Mouse (Mus musculus) C2C12 (cell line): ENCODE results near the gene Ttc23. TPM values are rescaled to one million over a fixed set of nuclear protein-coding genes. Genes with fewer than 3 reads are reported as not detected.

Experiments used
- H3K27me3 ChIP-seq: one replicate; pipeline ENCODE4 v1.6.1; 2011; ENCODE audit not compliant: control insufficient read depth, insufficient read depth, insufficient read length
- H3K36me3 ChIP-seq: one replicate; pipeline ENCODE4 v1.6.1; 2011; ENCODE audit not compliant: control insufficient read depth, insufficient read depth
- H3K4me3 ChIP-seq: one replicate; pipeline ENCODE4 v1.5.1; 2011; ENCODE audit warnings: mild to moderate bottlenecking, control low read depth; ENCODE audit not compliant: poor library complexity, insufficient read depth, severe bottlenecking
- H3K79me2 ChIP-seq: one replicate; pipeline ENCODE4 v1.6.1; 2011; ENCODE audit not compliant: control insufficient read depth, insufficient read depth
- H3K79me3 ChIP-seq: one replicate; pipeline ENCODE4 v1.6.1; 2011; ENCODE audit warnings: low read depth, control low read depth
- H3ac ChIP-seq: one replicate; pipeline ENCODE3; 2011; ENCODE audit warnings: low read depth; ENCODE audit not compliant: control insufficient read depth, insufficient read length
- CEBPB ChIP-seq: IDR thresholded peaks from one replicate; pipeline ENCODE4 v1.6.1; 2011; ENCODE audit warnings: low read depth, mild to moderate bottlenecking, control low read depth, moderate library complexity
- CTCF ChIP-seq: IDR thresholded peaks from one replicate; pipeline ENCODE4 v1.5.1; 2011; ENCODE audit not compliant: control insufficient read depth, insufficient read depth, insufficient read length
- FOSL1 ChIP-seq: IDR thresholded peaks from one replicate; pipeline ENCODE4 v1.8.0; 2011; ENCODE audit warnings: mild to moderate bottlenecking, low read length; ENCODE audit not compliant: poor library complexity, insufficient read depth, severe bottlenecking
- MAX ChIP-seq: IDR thresholded peaks from one replicate; pipeline ENCODE4 v1.6.1; 2011; ENCODE audit warnings: mild to moderate bottlenecking, control low read depth
- MYOD1 ChIP-seq: IDR thresholded peaks from one replicate; pipeline ENCODE4 v1.6.1; 2011; ENCODE audit warnings: low read depth; ENCODE audit not compliant: control insufficient read depth, insufficient read length
- MYOG ChIP-seq: IDR thresholded peaks from one replicate; pipeline ENCODE4 v1.6.1; 2011; ENCODE audit not compliant: control insufficient read depth, insufficient read length; ENCODE audit errors: extremely low read depth
- USF1 ChIP-seq: IDR thresholded peaks from one replicate; pipeline ENCODE4 v1.6.1; 2011; ENCODE audit warnings: low read depth, mild to moderate bottlenecking, control low read depth, moderate library complexity
- polyA plus RNA-seq: library from polyadenylated mRNA; unstranded; fragments of >200 nt; fragmentation: generic; extraction: Trizol; gene quantifications from one replicate; pipeline ENCODE4 v1.2.1, GENCODE M21; 2012; ENCODE audit warnings: missing spikeins

Gene Ttc23
- polyA plus RNA-seq, 1 experiment, result 7.2 TPM

- Histone ChIP-seq H3K79me3 (no peaks in the 10 kb centered on the region), H3K27me3 (no peaks in the 10 kb centered on the region), H3ac (no peak overlapping the region), H3K79me2 (no peaks in the 10 kb centered on the region), H3K36me3 (no peaks in the 10 kb centered on the region), H3K4me3 (no peak overlapping the region)
- TF ChIP-seq USF1 (no peak), MAX (no peak), CEBPB (no peak), CTCF (no peak), MYOD1 (no peak)
Measured at GRCm38 (mm10) chr7:67701252-67701914, 54.2 kb downstream of the Ttc23 start.

- H3K79me2 ChIP-seq, result no peaks in the 10 kb centered on the region
- no peak overlapping the region for H3K4me3 ChIP-seq
- no peaks in the 10 kb centered on the region for H3K79me3 ChIP-seq
- no peak overlapping the region for H3ac ChIP-seq
- TF ChIP-seq MYOD1, result no peak
- no peak for TF ChIP-seq MYOG
- no peak for TF ChIP-seq MAX
- TF ChIP-seq CEBPB, result no peak
- TF ChIP-seq CTCF, result no peak
- TF ChIP-seq FOSL1, result no peak
- TF ChIP-seq USF1, result no peak
- H3K36me3 ChIP-seq, result peaks cover 3% of the 10 kb centered on the region
- no peaks in the 10 kb centered on the region for H3K27me3 ChIP-seq
Measured at GRCm38 (mm10) chr7:67708160-67708559, 61.0 kb downstream of the Ttc23 start.

GRCm38 (mm10) chr7:67710216-67710615, 63.0 kb downstream of the Ttc23 start:
- no peaks in the 10 kb centered on the region for H3K79me3 ChIP-seq
- H3K27me3 ChIP-seq, result no peaks in the 10 kb centered on the region
- TF ChIP-seq MAX (no peak), MYOG (no peak), MYOD1 (no peak), CEBPB (no peak), FOSL1 (no peak), USF1 (no peak), CTCF (no peak)
- H3K36me3 ChIP-seq, result peaks cover 3% of the 10 kb centered on the region
- no peak overlapping the region for H3ac ChIP-seq
- H3K4me3 ChIP-seq, result no peak overlapping the region
- no peaks in the 10 kb centered on the region for H3K79me2 ChIP-seq

GRCm38 (mm10) chr7:67713820-67714510, 66.8 kb downstream of the Ttc23 start:
- no peak overlapping the region for H3ac ChIP-seq
- no peaks in the 10 kb centered on the region for H3K27me3 ChIP-seq
- TF ChIP-seq USF1, result no peak
- no peak for TF ChIP-seq CEBPB
- no peak for TF ChIP-seq MAX
- no peak for TF ChIP-seq CTCF
- no peak for TF ChIP-seq FOSL1
- TF ChIP-seq MYOD1, result no peak
- H3K36me3 ChIP-seq, result peaks cover 3% of the 10 kb centered on the region
- H3K4me3 ChIP-seq, result no peak overlapping the region
- no peaks in the 10 kb centered on the region for H3K79me2 ChIP-seq
- no peaks in the 10 kb centered on the region for H3K79me3 ChIP-seq

- TF ChIP-seq USF1 (no peak), CEBPB (no peak), MYOD1 (no peak), MYOG (no peak), FOSL1 (no peak), MAX (no peak)
- Histone ChIP-seq H3K27me3 (no peaks in the 10 kb centered on the region), H3K36me3 (peaks cover 3% of the 10 kb centered on the region), H3ac (no peak overlapping the region), H3K79me2 (no peaks in the 10 kb centered on the region), H3K4me3 (no peak overlapping the region), H3K79me3 (no peaks in the 10 kb centered on the region)
Measured at GRCm38 (mm10) chr7:67715176-67715575, 68.0 kb downstream of the Ttc23 start.
